Mouse (Mus musculus) CH12.LX (cell line): ENCODE data around the gene Eml1. TPM values are rescaled to one million over a fixed set of nuclear protein-coding genes. Genes with fewer than 3 reads are reported as not detected.

Experiments
- DNase-seq: peaks from one replicate; pipeline ENCODE4 v3.0.0-alpha.2; 2013; ENCODE audit errors: extremely low read depth
- H3K27ac ChIP-seq: 2 replicates; pipeline ENCODE4 v1.5.1; 2012; ENCODE audit warnings: low read depth, mild to moderate bottlenecking, control low read depth, moderate library complexity; ENCODE audit not compliant: insufficient read depth
- H3K27me3 ChIP-seq: replicated peaks from 2 replicates; pipeline ENCODE3; 2012; ENCODE audit warnings: inconsistent platforms
- H3K36me3 ChIP-seq, 2 experiments: replicated peaks in 1 of 2; 2 replicates each; pipeline versions ENCODE3 to v1.6.1; 2012; ENCODE audit warnings: inconsistent platforms in 1 of 2, low read length in 1 of 2, mild to moderate bottlenecking in 1 of 2, mixed read lengths in 1 of 2, moderate library complexity in 1 of 2; ENCODE audit not compliant: control insufficient read depth in 1 of 2, insufficient read depth in 1 of 2
- H3K4me1 ChIP-seq, 2 experiments: 2 replicates each; pipeline ENCODE4 v1.6.1; 2012; ENCODE audit warnings: inconsistent platforms in 1 of 2, moderate library complexity in 1 of 2; ENCODE audit not compliant: insufficient read depth in 2 of 2, control insufficient read depth in 1 of 2
- H3K4me2 ChIP-seq: 2 replicates; pipeline ENCODE4 v1.6.1; 2012; ENCODE audit warnings: low read depth, mild to moderate bottlenecking, control low read depth; ENCODE audit not compliant: poor library complexity, insufficient read depth, severe bottlenecking
- H3K4me3 ChIP-seq, 3 experiments: fragments of 150-350 bp in 1 of 3; sonication (generic) in 1 of 3; replicated peaks in 1 of 3; 2 replicates each; pipeline versions ENCODE3 to v1.5.1; 2011 to 2012; ENCODE audit warnings: low read depth in 2 of 3, low read length in 2 of 3, mild to moderate bottlenecking in 2 of 3, moderate library complexity in 2 of 3, control low read depth in 1 of 3, improper control_type of control experiment in 1 of 3, inconsistent platforms in 1 of 3, mixed read lengths in 1 of 3; ENCODE audit not compliant: poor library complexity in 1 of 3
- H3K79me2 ChIP-seq: replicated peaks from 2 replicates; pipeline ENCODE4 v1.6.1; 2012; ENCODE audit warnings: mild to moderate bottlenecking, moderate library complexity; ENCODE audit not compliant: control insufficient read depth, poor library complexity, insufficient read depth, severe bottlenecking; ENCODE audit errors: extremely low read depth
- H3K9ac ChIP-seq: 2 replicates; pipeline ENCODE4 v1.6.1; 2012; ENCODE audit warnings: low read depth, mild to moderate bottlenecking, control low read depth, moderate library complexity; ENCODE audit not compliant: insufficient read depth
- H3K9me3 ChIP-seq: replicated peaks from 2 replicates; pipeline ENCODE3; 2012; ENCODE audit warnings: low read length, inconsistent platforms, mixed read lengths
- BHLHE40 ChIP-seq: IDR thresholded peaks from 2 replicates; pipeline ENCODE4 v1.6.1; 2011; ENCODE audit warnings: mild to moderate bottlenecking, low read depth, low read length, improper control_type of control experiment
- CHD2 ChIP-seq: IDR thresholded peaks from 2 replicates; pipeline ENCODE4 v1.6.1; 2011; ENCODE audit warnings: low read length, improper control_type of control experiment
- ETS1 ChIP-seq: conservative IDR thresholded peaks from 2 replicates; pipeline ENCODE4 v1.6.1; 2012; ENCODE audit warnings: low read depth, mild to moderate bottlenecking, inconsistent platforms, low read length, improper control_type of control experiment, moderate library complexity
- GABPA ChIP-seq: IDR thresholded peaks from 2 replicates; pipeline ENCODE4 v1.6.1; 2012; ENCODE audit warnings: low read depth, low read length, improper control_type of control experiment, inconsistent platforms; ENCODE audit not compliant: insufficient replicate concordance
- HCFC1 ChIP-seq: IDR thresholded peaks from 2 replicates; pipeline ENCODE4 v1.6.1; 2012; ENCODE audit warnings: low read depth, mild to moderate bottlenecking, inconsistent platforms, low read length, improper control_type of control experiment
- IRF4 ChIP-seq: IDR thresholded peaks from 2 replicates; pipeline ENCODE4 v1.6.1; 2014; ENCODE audit warnings: low read depth, mild to moderate bottlenecking, inconsistent platforms, low read length, improper control_type of control experiment
- JUND ChIP-seq: conservative IDR thresholded peaks from 2 replicates; pipeline ENCODE4 v1.6.1; 2011; ENCODE audit warnings: low read depth, low read length, improper control_type of control experiment
- KAT2A ChIP-seq: IDR thresholded peaks from 2 replicates; pipeline ENCODE4 v1.6.1; 2012; ENCODE audit warnings: low read length, improper control_type of control experiment, inconsistent platforms; ENCODE audit not compliant: insufficient replicate concordance
- MAX ChIP-seq: IDR thresholded peaks from 2 replicates; pipeline ENCODE4 v1.6.1; 2011; ENCODE audit warnings: low read length, improper control_type of control experiment
- MEF2A ChIP-seq: IDR thresholded peaks from 2 replicates; pipeline ENCODE4 v1.6.1; 2014; ENCODE audit warnings: low read depth, mild to moderate bottlenecking, inconsistent platforms, low read length, improper control_type of control experiment, borderline replicate concordance
- MXI1 ChIP-seq: IDR thresholded peaks from 2 replicates; pipeline ENCODE4 v1.6.1; 2011; ENCODE audit warnings: mild to moderate bottlenecking, low read depth, low read length, improper control_type of control experiment
- NELFE ChIP-seq: IDR thresholded peaks from 2 replicates; pipeline ENCODE4 v1.6.1; 2011; ENCODE audit warnings: low read depth, low read length, improper control_type of control experiment
- PAX5 ChIP-seq: IDR thresholded peaks from 2 replicates; pipeline ENCODE4 v1.6.1; 2012; ENCODE audit warnings: low read length, inconsistent platforms, mixed read lengths
- POLR2A ChIP-seq: IDR thresholded peaks from 2 replicates; pipeline ENCODE4 v1.6.1; 2011; ENCODE audit warnings: low read depth, mild to moderate bottlenecking, improper control_type of control experiment, low read length
- POLR2AphosphoS2 ChIP-seq: IDR thresholded peaks from 2 replicates; pipeline ENCODE4 v1.6.1; 2011; ENCODE audit warnings: low read depth, low read length, improper control_type of control experiment
- RCOR1 ChIP-seq: conservative IDR thresholded peaks from 2 replicates; pipeline ENCODE4 v1.6.1; 2012; ENCODE audit warnings: low read depth, mild to moderate bottlenecking, inconsistent platforms, low read length, improper control_type of control experiment
- SIN3A ChIP-seq: IDR thresholded peaks from 2 replicates; pipeline ENCODE4 v1.6.1; 2012; ENCODE audit warnings: low read length, improper control_type of control experiment, inconsistent platforms
- TBP ChIP-seq: conservative IDR thresholded peaks from 2 replicates; pipeline ENCODE4 v1.6.1; 2011; ENCODE audit warnings: low read depth, low read length, improper control_type of control experiment
- ZC3H11A ChIP-seq: IDR thresholded peaks from 2 replicates; pipeline ENCODE4 v1.6.1; 2012; ENCODE audit warnings: low read depth, mild to moderate bottlenecking, inconsistent platforms, low read length, improper control_type of control experiment
- ZKSCAN1 ChIP-seq: IDR thresholded peaks from 2 replicates; pipeline ENCODE4 v1.6.1; 2012; ENCODE audit warnings: low read depth, inconsistent platforms, low read length, improper control_type of control experiment, borderline replicate concordance
- ZMIZ1 ChIP-seq: IDR thresholded peaks from 2 replicates; pipeline ENCODE4 v1.6.1; 2012; ENCODE audit warnings: low read depth, mild to moderate bottlenecking, inconsistent platforms, low read length, improper control_type of control experiment
- dilution Hi-C: fragments of 300-500 bp; cut with MboI; formaldehyde crosslinking; loops from 2 replicates; pipeline ENCODE4 v1.14.3; 2020; ENCODE audit warnings: low sequenced_read_pairs; ENCODE audit not compliant: extremely low pct_unique_long_range_greater_than_20kb, extremely low pct_ligation_motif_present
- in situ Hi-C: fragments of 300-500 bp; cut with MboI; formaldehyde crosslinking; loops from 3 replicates; pipeline ENCODE4 v1.14.3; 2019; ENCODE audit warnings: low sequenced_read_pairs, low pct_ligation_motif_present, low pct_unique_long_range_greater_than_20kb, mixed read lengths
- polyA plus RNA-seq: library from polyadenylated mRNA; unstranded; fragments of >175 nt; gene quantifications from 2 replicates; pipeline ENCODE4 v1.2.1, GENCODE M21; 2012; ENCODE audit warnings: low read depth; ENCODE audit not compliant: insufficient read length
- total RNA-seq, 2 experiments: library from RNA; depleted of rRNA; stranded (reverse); fragments of 300-350 nt in 1 of 2; fragments of >200 nt in 1 of 2; gene quantifications; 2 replicates each; pipeline ENCODE4 v1.2.3; 2012 to 2014

The Eml1 gene
- total and polyA plus RNA-seq, 3 experiments, result not detected

DNA sequence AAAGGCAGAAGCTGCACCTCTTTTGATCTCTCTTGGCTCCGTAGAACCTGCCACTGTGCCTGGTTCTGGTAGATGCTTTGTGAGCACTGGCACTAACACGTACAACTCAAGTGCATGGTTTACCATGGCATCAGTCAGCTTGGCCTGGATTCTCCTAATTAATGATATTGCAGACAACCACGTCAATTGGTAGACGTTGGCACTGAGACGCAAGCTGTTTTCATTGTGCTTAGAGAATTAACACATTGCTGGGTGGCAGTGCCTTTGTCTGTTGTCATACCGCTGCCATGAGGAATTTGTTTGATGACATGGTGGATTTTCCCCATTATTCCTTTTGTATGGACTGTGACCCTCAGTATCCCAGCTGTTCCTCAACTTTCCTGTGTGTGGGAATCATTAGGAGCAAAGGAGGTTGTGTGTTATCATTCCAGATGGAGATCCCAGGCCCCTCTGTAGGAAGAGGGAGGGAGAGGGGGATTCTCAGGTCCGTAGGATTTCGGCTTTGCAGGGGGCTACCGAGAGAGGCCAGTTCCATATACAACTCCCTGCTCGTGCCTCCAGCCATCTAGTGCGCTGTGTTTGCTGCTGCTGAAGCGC is 194.3 kb downstream of the Eml1 start:
- no peak overlapping the region for H3K4me2 ChIP-seq
- H3K36me3 ChIP-seq, result no peaks in the 10 kb centered on the region
- no peak for TF ChIP-seq RCOR1
- TF ChIP-seq JUND, result no peak
- TF ChIP-seq ZKSCAN1, result no peak
- TF ChIP-seq TBP, result no peak
- no peak for TF ChIP-seq ETS1
- no peak for TF ChIP-seq PAX5
- TF ChIP-seq BHLHE40, result no peak
- TF ChIP-seq ZC3H11A, result no peak
- no peak for TF ChIP-seq NELFE
- TF ChIP-seq MAX, result no peak
- no peak for TF ChIP-seq IRF4
- no peak for TF ChIP-seq POLR2AphosphoS2
- TF ChIP-seq CHD2, result no peak
- no peak for TF ChIP-seq SIN3A
- TF ChIP-seq ZMIZ1, result no peak
- H3K4me3 ChIP-seq, result no peak overlapping the region
- no peak overlapping the region for H3K9ac ChIP-seq
- dilution Hi-C loops (no loop called here), in situ Hi-C loops (no loop called here)
- no peak for DNase-seq
- no peaks in the 10 kb centered on the region for H3K9me3 ChIP-seq
- no peak overlapping the region for H3K27ac ChIP-seq
- H3K79me2 ChIP-seq, result no peaks in the 10 kb centered on the region
- no peaks in the 10 kb centered on the region for H3K4me1 ChIP-seq
- peaks cover 68% of the 10 kb centered on the region for H3K27me3 ChIP-seq

DNA sequence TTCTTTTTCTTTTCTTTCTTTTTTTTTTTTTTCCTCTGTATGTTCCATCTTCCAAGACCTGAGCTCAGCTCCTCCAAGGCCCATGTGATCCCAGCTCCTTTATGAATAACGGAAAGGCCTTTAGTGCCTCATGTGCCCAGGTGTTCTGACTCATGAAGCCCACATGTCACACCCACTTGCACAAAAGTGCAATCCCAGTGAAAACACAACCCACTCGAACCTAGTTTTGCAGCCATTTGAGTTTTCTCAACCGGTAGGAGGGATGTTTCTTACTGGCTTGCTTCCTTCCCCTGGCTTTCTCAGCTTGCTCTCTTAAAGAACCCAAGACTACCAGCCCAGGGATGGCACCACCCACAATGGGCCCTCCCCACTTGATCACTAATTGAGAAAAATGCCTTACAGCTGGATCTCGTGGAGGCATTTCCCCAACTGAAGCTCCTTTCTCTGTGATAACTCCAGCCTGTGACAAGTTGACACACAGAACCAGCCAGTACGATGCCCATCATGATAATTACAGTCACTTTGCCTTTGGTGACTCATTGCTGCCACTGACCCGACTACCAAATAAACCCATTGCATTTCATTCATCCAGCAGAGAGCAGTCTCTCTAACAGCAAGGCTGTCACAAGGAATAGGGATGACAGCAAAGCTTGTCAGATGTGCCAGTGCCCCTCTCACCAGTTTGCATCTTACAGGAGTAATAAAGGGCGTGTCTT is 208.6 kb downstream of the Eml1 start:
- Histone ChIP-seq H3K27ac (no peak overlapping the region), H3K27me3 (peaks cover 38% of the 10 kb centered on the region), H3K36me3 (no peaks in the 10 kb centered on the region), H3K9ac (no peak overlapping the region), H3K4me3 (no peak overlapping the region), H3K4me1 (no peaks in the 10 kb centered on the region), H3K79me2 (no peaks in the 10 kb centered on the region), H3K4me2 (no peak overlapping the region), H3K9me3 (no peaks in the 10 kb centered on the region)
- TF ChIP-seq MXI1, result no peak
- TF ChIP-seq ZMIZ1, result no peak
- no peak for TF ChIP-seq KAT2A
- TF ChIP-seq IRF4, result no peak
- no peak for TF ChIP-seq GABPA
- TF ChIP-seq MEF2A, result no peak
- TF ChIP-seq POLR2A, result no peak
- TF ChIP-seq HCFC1, result no peak
- in situ Hi-C loops, result no loop called here
- DNase-seq, result no peak
- dilution Hi-C loops, result no loop called here
